In the genomic region with DNA sequence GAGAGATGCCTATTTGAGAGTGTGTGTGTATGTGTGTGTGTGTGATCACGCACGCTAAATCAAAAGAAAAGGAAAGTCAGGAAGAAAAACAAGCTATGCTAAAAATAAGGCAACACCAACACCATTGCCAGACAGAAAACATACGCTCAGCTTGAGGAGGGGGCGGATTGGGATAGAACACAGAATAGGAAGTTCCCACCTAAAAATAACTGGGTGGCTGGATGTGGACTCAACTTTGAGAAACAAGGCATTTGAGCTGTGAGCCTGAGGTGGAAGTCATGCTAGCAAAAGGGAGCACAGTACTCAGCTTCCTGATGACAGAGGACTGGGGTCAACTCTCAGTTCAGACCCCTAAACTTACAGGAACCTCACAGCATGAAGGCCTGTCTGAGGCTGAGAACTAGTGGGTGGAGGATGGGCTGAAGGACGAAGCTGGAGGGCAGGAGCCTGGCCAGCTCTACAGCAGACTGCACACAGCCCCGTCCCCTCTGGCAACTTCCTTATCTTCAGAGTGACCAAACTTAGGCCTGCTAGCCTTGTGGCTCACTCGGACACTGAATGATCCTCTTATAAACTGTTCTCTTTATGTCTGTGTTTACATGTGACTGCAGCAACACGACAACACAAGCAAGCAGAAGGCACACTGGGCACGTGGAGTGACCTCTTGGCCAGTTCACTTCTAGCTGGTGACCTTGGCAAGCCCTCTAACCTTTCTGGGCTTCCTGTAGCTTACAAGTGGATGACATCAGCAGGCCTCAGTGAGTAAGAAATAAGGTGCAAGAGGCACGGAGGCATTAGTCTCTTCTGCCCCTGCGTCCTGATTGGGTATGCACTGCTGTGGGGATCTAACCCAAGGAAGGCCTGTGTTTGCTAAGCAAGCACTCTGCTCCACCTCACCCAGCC, we compare ENCODE assay signal across 8 mouse cellular contexts.
DNase-seq lines count a peak whose midpoint lies in the region; ATAC-seq and TF ChIP-seq lines count a peak whose summit lies in the region.

No protein-coding gene starts in this region.

- no peaks in the 10 kb centered on the region for H3K79me2 ChIP-seq in heart, adult 2 months (replicated peaks; ENCODE audit: control insufficient read depth, insufficient read depth, low read length)

- peaks cover 41% of the 10 kb centered on the region for H3K4me1 ChIP-seq in neural tube, embryonic 12.5 days
- H3K4me1 ChIP-seq in heart, adult 2 months (ENCODE audit: control insufficient read depth, insufficient read depth, low read length) = peaks cover 40% of the 10 kb centered on the region
- peaks cover 54% of the 10 kb centered on the region for H3K4me1 ChIP-seq in kidney, embryonic 15.5 days
- H3K4me1 ChIP-seq in lung, embryonic 16.5 days (replicated peaks; ENCODE audit: control insufficient read depth, insufficient read depth, low read length) = peaks cover 74% of the 10 kb centered on the region

- no peak overlapping the region for H3K27ac ChIP-seq in neural tube, embryonic 12.5 days
- H3K27ac ChIP-seq in heart, adult 2 months = peak overlapping the region; percentile 83
- H3K27ac ChIP-seq in kidney, embryonic 15.5 days = peak overlapping the region; percentile 57
- peak overlapping the region; percentile 88 for H3K27ac ChIP-seq in lung, embryonic 16.5 days (ENCODE audit: low read length)

- intact Hi-C loops in heart, adult 2 months (cut with DNase I) = no loop called here

- WGBS in neural tube, embryonic 12.5 days = 65% methylated on average over 11 of the region's 11 CpGs
- WGBS in heart, adult 2 months = 18% methylated on average over 11 of the region's 11 CpGs
- 52% methylated on average over 11 of the region's 11 CpGs for WGBS in kidney, embryonic 15.5 days
- 28% methylated on average over 11 of the region's 11 CpGs for WGBS in lung, embryonic 16.5 days

- DNase-seq in neural tube, embryonic 10.5 days (ENCODE audit: extremely low spot score, low spot score) = no peak
- DNase-seq in heart, adult 2 months = peak; percentile 60 to 76
- no peak for DNase-seq in urinary bladder, postnatal 36 days (ENCODE audit: low spot score in 2 of 2)
- no peak for DNase-seq in cerebellum, postnatal 25 days

- no peaks in the 10 kb centered on the region for H3K27me3 ChIP-seq in neural tube, embryonic 12.5 days (replicated peaks)
- no peaks in the 10 kb centered on the region for H3K27me3 ChIP-seq in heart, adult 2 months (ENCODE audit: control insufficient read depth, insufficient read depth, low read length)
- no peaks in the 10 kb centered on the region for H3K27me3 ChIP-seq in kidney, embryonic 15.5 days
- no peaks in the 10 kb centered on the region for H3K27me3 ChIP-seq in lung, embryonic 16.5 days (ENCODE audit: control insufficient read depth, insufficient read depth, low read depth, low read length)

- no peak for TF ChIP-seq POLR2A in heart, adult 2 months (IDR thresholded peaks at IDR 0.05; ENCODE audit: insufficient read depth, low read depth, low read length)

- peak; percentile 74 for TF ChIP-seq EP300 in heart, adult 2 months (IDR thresholded peaks at IDR 0.05; ENCODE audit: insufficient read depth, low read depth, low read length)

- 0 out of 2 replicates have a peak, but pooled peaks have one; percentile 18 for ATAC-seq in neural tube, embryonic 12.5 days (ENCODE audit: low FRiP score, low read depth)
- peak; percentile 40; the same call in 1 of the 2 replicates for ATAC-seq in kidney, embryonic 15.5 days (replicated peaks; ENCODE audit: low FRiP score)
- peak; percentile 56 for ATAC-seq in lung, embryonic 16.5 days (ENCODE audit: low read depth)
- ATAC-seq in cerebellum, adult (ENCODE audit: insufficient number of reproducible peaks, low FRiP score, low TSS enrichment) = no peak

- H3K9ac ChIP-seq in neural tube, embryonic 12.5 days = no peak overlapping the region
- H3K9ac ChIP-seq in heart, adult 2 months (ENCODE audit: low read depth, low read length) = 0 out of 2 replicates have a peak overlapping the region, but pooled peaks have one; percentile 9
- no peak overlapping the region for H3K9ac ChIP-seq in kidney, embryonic 15.5 days
- peak overlapping the region; percentile 45; the same call in 1 of the 2 replicates for H3K9ac ChIP-seq in lung, embryonic 16.5 days (ENCODE audit: low read length)

- no peak overlapping the region for H3K4me3 ChIP-seq in neural tube, embryonic 12.5 days
- H3K4me3 ChIP-seq in heart, adult 2 months = no peak overlapping the region
- H3K4me3 ChIP-seq in kidney, embryonic 15.5 days (replicated peaks) = no peak overlapping the region
- H3K4me3 ChIP-seq in lung, embryonic 16.5 days (ENCODE audit: low read length) = no peak overlapping the region

- no peak overlapping the region for H3K4me2 ChIP-seq in neural tube, embryonic 12.5 days (replicated peaks)
- H3K4me2 ChIP-seq in kidney, embryonic 15.5 days = no peak overlapping the region
- H3K4me2 ChIP-seq in lung, embryonic 16.5 days (ENCODE audit: low read depth, low read length) = peak overlapping the region; percentile 40

- H3K36me3 ChIP-seq in neural tube, embryonic 12.5 days = no peaks in the 10 kb centered on the region
- no peaks in the 10 kb centered on the region for H3K36me3 ChIP-seq in heart, adult 2 months (ENCODE audit: control insufficient read depth, insufficient read depth, low read length)
- H3K36me3 ChIP-seq in kidney, embryonic 15.5 days = 0 out of 2 replicates have a peak, but pooled peaks cover 4% of the 10 kb centered on the region
- H3K36me3 ChIP-seq in lung, embryonic 16.5 days (ENCODE audit: control insufficient read depth, insufficient read depth, low read length) = peaks cover 2% of the 10 kb centered on the region; the same call in 1 of the 2 replicates

- TF ChIP-seq CTCF in heart, adult 2 months (IDR thresholded peaks at IDR 0.05) = no peak

- no peaks in the 10 kb centered on the region for H3K9me3 ChIP-seq in neural tube, embryonic 12.5 days
- no peaks in the 10 kb centered on the region for H3K9me3 ChIP-seq in kidney, embryonic 15.5 days (replicated peaks)
- H3K9me3 ChIP-seq in lung, embryonic 16.5 days (ENCODE audit: control insufficient read depth, low read length) = 0 out of 2 replicates have a peak, but pooled peaks cover 3% of the 10 kb centered on the region

Comparison
In these comparisons a context has a peak if more than half of its experiments do, and no peak if none do; other contexts are left out.
1. H3K9ac ChIP-seq: peak in heart, adult 2 months (single experiment) and lung, embryonic 16.5 days (single experiment); none in neural tube, embryonic 12.5 days (single experiment) and kidney, embryonic 15.5 days (single experiment).
2. DNase-seq: peak in heart, adult 2 months (2 of 2); none in neural tube, embryonic 10.5 days (single experiment), urinary bladder, postnatal 36 days (0 of 2) and cerebellum, postnatal 25 days (0 of 2).